Mouse (Mus musculus) cerebellum, adult 8-10 months (tissue): ENCODE measurements around the gene Fibin.

Experiments
- DNase-seq: peaks from one replicate; pipeline ENCODE4 v3.0.0; 2022

Gene Fibin

GRCm38 (mm10) chr2:110313305-110313824, 49.6 kb downstream of the Fibin start:
- DNase-seq: no peak
